Mouse (Mus musculus) heart, postnatal 0 days (tissue): Measurements from ENCODE around the gene Enoph1. TPM values are rescaled to one million over a fixed set of nuclear protein-coding genes. Genes with fewer than 3 reads are reported as not detected.

Experiments used
- ATAC-seq: fragments of 200-750 bp; cut with Nextera tagmentation; 2 replicates; pipeline ENCODE4 v1.8.0; 2017; ENCODE audit warnings: low read depth, moderate number of reproducible peaks, moderate library complexity; ENCODE audit not compliant: insufficient read depth
- DNase-seq: peaks from one replicate; pipeline ENCODE4 v3.0.0-alpha.2; 2016; ENCODE audit warnings: low spot score
- H3K27ac ChIP-seq: fragments of 300-500 bp; sonication (generic); 2 replicates; pipeline ENCODE4 v1.5.1; 2014; ENCODE audit warnings: low read depth, mild to moderate bottlenecking
- H3K27me3 ChIP-seq: fragments of 300-500 bp; sonication (generic); 2 replicates; pipeline ENCODE4 v1.6.1; 2014; ENCODE audit warnings: low read length, mixed read lengths; ENCODE audit not compliant: control insufficient read depth, insufficient read depth
- H3K36me3 ChIP-seq: fragments of 300-500 bp; sonication (generic); replicated peaks from 2 replicates; pipeline ENCODE4 v1.6.1; 2014; ENCODE audit warnings: low read length, mixed read lengths; ENCODE audit not compliant: control insufficient read depth, insufficient read depth
- H3K4me1 ChIP-seq: fragments of 300-500 bp; sonication (generic); 2 replicates; pipeline ENCODE4 v1.6.1; 2014; ENCODE audit warnings: antibody characterized with exemption; ENCODE audit not compliant: control insufficient read depth, insufficient read depth
- H3K4me2 ChIP-seq: fragments of 300-500 bp; sonication (generic); 2 replicates; pipeline ENCODE4 v1.6.1; 2014; ENCODE audit warnings: low read depth, mild to moderate bottlenecking, low read length, moderate library complexity
- H3K4me3 ChIP-seq: fragments of 300-500 bp; sonication (generic); 2 replicates; pipeline ENCODE4 v1.5.1; 2014; ENCODE audit warnings: low read depth, low read length
- H3K9ac ChIP-seq: fragments of 300-500 bp; sonication (generic); replicated peaks from 2 replicates; pipeline ENCODE4 v1.6.1; 2014; ENCODE audit warnings: low read depth, low read length, mixed read lengths
- H3K9me3 ChIP-seq: fragments of 300-500 bp; sonication (generic); replicated peaks from 2 replicates; pipeline ENCODE4 v1.6.1; 2016; ENCODE audit warnings: low read length; ENCODE audit not compliant: control insufficient read depth
- CTCF ChIP-seq: IDR thresholded peaks from 2 replicates; pipeline ENCODE4 v1.5.1; 2016; ENCODE audit warnings: antibody characterized with exemption, control low read depth, low read depth
- EP300 ChIP-seq: IDR thresholded peaks from 2 replicates; pipeline ENCODE4 v1.6.1; 2016; ENCODE audit warnings: antibody characterized with exemption, low read depth
- WGBS: fragments of 180-500 bp; shearing (Covaris S2); extraction: QIAGEN DNeasy Blood & Tissue Kit; methylation state at CpG from one replicate; pipeline ENCODE4 v1.1.7; 2014; 5-methylcytosine and 5-hydroxymethylcytosine counted together
- polyA plus RNA-seq: library from polyadenylated mRNA; unstranded; fragments of >200 nt; fragmentation: Nextera tagmentation; extraction: Ambion mirVana; gene quantifications from 2 replicates; pipeline ENCODE4 v1.2.1, GENCODE M21; 2015
- total RNA-seq: library from RNA; depleted of rRNA; stranded (reverse); fragments of >200 nt; gene quantifications from 2 replicates; pipeline ENCODE4 v1.2.3, GENCODE M21; 2014; ENCODE audit warnings: low replicate concordance; rRNA removed

Enoph1 gene
- total RNA-seq (6.0 and 17.8 TPM in 2 replicates), polyA plus RNA-seq (15.7 and 16.1 TPM in 2 replicates)

DNA sequence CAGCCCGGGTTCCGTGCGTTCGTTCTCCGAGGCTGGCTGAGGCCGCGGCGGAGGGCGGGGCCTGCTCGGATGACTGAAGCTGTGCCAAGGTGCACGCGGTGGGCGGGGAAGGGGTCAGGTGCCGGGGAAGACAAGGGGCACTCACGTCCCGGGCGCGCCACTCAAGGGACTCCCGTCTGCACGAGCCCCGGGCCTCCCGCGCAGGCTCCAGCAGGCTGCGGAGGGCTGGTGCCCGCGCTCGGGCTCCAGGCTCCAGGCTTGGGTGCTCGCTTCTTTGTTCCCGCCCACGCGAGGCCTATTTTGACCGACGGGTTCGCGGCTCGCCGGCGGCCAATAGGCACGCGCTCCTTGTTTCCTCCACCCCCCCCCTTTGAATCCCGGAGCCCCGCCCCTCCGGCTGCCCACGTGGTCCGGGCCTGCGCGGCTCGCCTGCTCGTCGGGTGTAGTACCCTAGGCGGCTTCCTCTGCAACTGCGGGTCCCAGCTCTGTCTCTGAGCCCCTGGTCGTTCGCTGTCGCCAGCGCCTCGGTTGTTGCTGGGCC lies at the start of gene Enoph1, which contains the start of gene Hnrnpdl:
Gene Enoph1 (plus strand): TSS at position 384 of the 541 bp plus-strand sequence.
Gene Hnrnpdl (minus strand): TSS at position 63 of the 541 bp plus-strand sequence.
- Histone ChIP-seq H3K4me1 (peaks cover 21% of the 10 kb centered on the region), H3K4me3 (peak within 1 kb of the TSS; percentile 96), H3K27ac (peak within 1 kb of the TSS; percentile 99), H3K27me3 (no peaks in the 10 kb centered on the region), H3K4me2 (peak within 1 kb of the TSS; percentile 100), H3K9me3 (no peaks in the 10 kb centered on the region), H3K36me3 (peaks cover 5% of the 10 kb centered on the region), H3K9ac (peak within 1 kb of the TSS; percentile 93)
- peak; percentile 83 for ATAC-seq
- peak; percentile 94 for DNase-seq
- TF ChIP-seq CTCF (no peak), EP300 (no peak)
- WGBS = under 1% methylated on average over 43 of the region's 57 CpGs

DNA sequence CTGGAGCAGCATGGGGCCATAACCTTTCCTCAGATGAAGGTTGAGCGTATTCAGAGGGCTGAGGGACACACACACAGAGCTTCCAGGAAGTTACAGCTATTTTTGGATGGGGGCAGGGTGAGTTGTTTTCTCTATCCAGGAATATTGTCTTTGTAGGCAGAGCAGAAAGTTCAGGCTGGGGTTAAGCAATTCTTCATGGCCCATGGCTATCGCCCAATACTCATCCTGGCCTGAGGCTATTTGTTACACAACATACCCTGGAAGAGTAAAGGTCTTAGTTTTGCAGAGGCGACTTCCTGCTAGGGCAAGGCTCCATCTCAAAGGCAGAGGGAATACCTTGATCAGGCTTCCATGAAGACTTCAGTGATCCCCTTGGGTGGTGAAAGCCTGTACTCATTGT lies 45.6 kb upstream of the Enoph1 start:
- Histone ChIP-seq H3K4me3 (no peak overlapping the region), H3K27me3 (no peaks in the 10 kb centered on the region), H3K4me2 (no peak overlapping the region), H3K36me3 (no peaks in the 10 kb centered on the region), H3K9ac (no peak overlapping the region), H3K27ac (no peak overlapping the region), H3K9me3 (0 out of 2 replicates have a peak, but pooled peaks cover 8% of the 10 kb centered on the region), H3K4me1 (no peaks in the 10 kb centered on the region)
- DNase-seq = no peak
- ATAC-seq = no peak
- whole genome bisulfite sequencing = 66% methylated on average over 3 of the region's 3 CpGs
- TF ChIP-seq CTCF (no peak), EP300 (no peak)

DNA sequence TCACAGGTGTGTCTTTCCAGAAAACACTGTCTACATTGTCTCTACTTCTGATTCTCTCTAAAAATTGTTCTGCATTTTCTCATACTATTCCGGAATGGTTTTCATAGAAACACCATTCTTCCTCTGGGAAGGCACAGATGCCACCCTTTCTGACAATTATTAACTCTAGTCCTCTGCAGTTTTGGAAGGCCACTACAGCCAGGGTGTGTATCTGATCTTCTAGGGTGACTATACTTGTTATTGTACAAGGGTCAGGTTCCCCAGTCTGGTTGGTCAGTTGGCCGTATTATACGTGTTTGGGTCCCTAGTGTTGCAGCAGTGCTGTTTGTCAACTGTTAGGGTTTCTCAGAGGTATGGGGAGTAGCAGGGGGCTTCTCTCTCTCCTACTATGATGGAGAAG lies 45.1 kb upstream of the Enoph1 start:
- no peak overlapping the region for H3K4me2 ChIP-seq
- no peaks in the 10 kb centered on the region for H3K4me1 ChIP-seq
- no peak overlapping the region for H3K9ac ChIP-seq
- ATAC-seq (no peak), DNase-seq (no peak)
- H3K27ac ChIP-seq = no peak overlapping the region
- no peaks in the 10 kb centered on the region for H3K27me3 ChIP-seq
- WGBS = 87% methylated on average over 3 of the region's 3 CpGs
- 0 out of 2 replicates have a peak, but pooled peaks cover 8% of the 10 kb centered on the region for H3K9me3 ChIP-seq
- no peak overlapping the region for H3K4me3 ChIP-seq
- no peaks in the 10 kb centered on the region for H3K36me3 ChIP-seq
- TF ChIP-seq CTCF (no peak), EP300 (no peak)

- WGBS = 65% methylated on average over 7 of the region's 7 CpGs
- ATAC-seq (no peak), DNase-seq (no peak)
Observed at GRCm38 (mm10) chr5:100000048-100000447, 39.7 kb upstream of the Enoph1 start.

DNA sequence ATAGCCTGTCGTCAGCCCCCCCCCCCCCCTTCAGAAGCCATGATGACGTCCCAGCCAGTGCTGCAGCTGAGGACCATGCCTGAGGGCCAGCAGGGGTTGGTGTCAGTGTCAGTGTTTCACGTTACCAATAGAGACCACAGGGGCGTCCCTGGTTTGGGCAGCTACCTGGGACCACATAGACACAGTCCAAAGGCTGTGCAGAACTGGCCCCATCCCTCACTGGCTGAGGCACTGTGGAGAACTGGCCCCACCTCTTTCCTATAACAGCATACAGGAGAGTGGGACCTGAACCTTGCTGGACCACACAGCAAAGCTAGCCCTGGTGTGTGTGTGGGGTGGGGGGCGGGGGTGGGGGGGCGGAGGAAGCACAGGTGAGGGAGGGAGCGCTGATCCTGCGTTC lies 39.3 kb upstream of the Enoph1 start:
- 0 out of 2 replicates have a peak, but pooled peaks cover 8% of the 10 kb centered on the region for H3K9me3 ChIP-seq
- H3K4me2 ChIP-seq = no peak overlapping the region
- H3K4me1 ChIP-seq = peaks cover 1% of the 10 kb centered on the region; the same call in 1 of the 2 replicates
- no peaks in the 10 kb centered on the region for H3K27me3 ChIP-seq
- WGBS = 50% methylated on average over 8 of the region's 8 CpGs
- TF ChIP-seq EP300 = no peak
- TF ChIP-seq CTCF = no peak
- no peak overlapping the region for H3K4me3 ChIP-seq
- no peak overlapping the region for H3K9ac ChIP-seq
- DNase-seq (no peak), ATAC-seq (no peak)
- H3K36me3 ChIP-seq = no peaks in the 10 kb centered on the region
- no peak overlapping the region for H3K27ac ChIP-seq

More at GRCm38 (mm10) chr5:100000048-100000447, 39.7 kb upstream of the Enoph1 start:
- no peaks in the 10 kb centered on the region for H3K36me3 ChIP-seq
- no peaks in the 10 kb centered on the region for H3K4me1 ChIP-seq
- H3K27ac ChIP-seq = no peak overlapping the region
- H3K27me3 ChIP-seq = no peaks in the 10 kb centered on the region
- TF ChIP-seq EP300 = no peak
- TF ChIP-seq CTCF = no peak
- H3K9ac ChIP-seq = no peak overlapping the region
- H3K4me3 ChIP-seq = no peak overlapping the region
- H3K4me2 ChIP-seq = no peak overlapping the region
- H3K9me3 ChIP-seq = 0 out of 2 replicates have a peak, but pooled peaks cover 8% of the 10 kb centered on the region

GRCm38 (mm10) chr5:100003895-100004294 lies 35.9 kb upstream of the Enoph1 start:
- H3K36me3 ChIP-seq = no peaks in the 10 kb centered on the region
- 78% methylated on average over 4 of the region's 4 CpGs for WGBS

More at GRCm38 (mm10) chr5:100003895-100004294, 35.9 kb upstream of the Enoph1 start:
- Histone ChIP-seq H3K27me3 (no peaks in the 10 kb centered on the region), H3K4me1 (peaks cover 12% of the 10 kb centered on the region), H3K4me2 (no peak overlapping the region), H3K4me3 (no peak overlapping the region), H3K27ac (no peak overlapping the region), H3K9me3 (no peaks in the 10 kb centered on the region), H3K9ac (no peak overlapping the region)
- DNase-seq (no peak), ATAC-seq (no peak)
- no peak for TF ChIP-seq EP300
- TF ChIP-seq CTCF = no peak
